Mouse (Mus musculus) gastrocnemius, postnatal 14 days (tissue): ENCODE results near the gene Xcr1. TPM values are rescaled to one million over a fixed set of nuclear protein-coding genes. Genes with fewer than 3 reads are reported as not detected.

Experiments
- DNase-seq: peaks from one replicate; pipeline ENCODE4 v3.0.0; 2021; ENCODE audit warnings: mixed read lengths
- intact Hi-C: fragments of 180-260 bp; cut with DNase I; formaldehyde crosslinking; loops from one replicate; pipeline ENCODE4 v1.15.1; 2025; ENCODE audit warnings: low total_unique reads
- total RNA-seq, 2 experiments: library from RNA; stranded (reverse); gene quantifications; 2 replicates each; pipeline ENCODE4 v1.2.3; 2021

The Xcr1 gene
- total RNA-seq, 2 experiments from 2014 or later, result not detected

GRCm38 (mm10) chr9:123818601-123819000 lies 43.2 kb downstream of the Xcr1 start:
- no peak for DNase-seq
- intact Hi-C loops, result no loop called here

GRCm38 (mm10) chr9:123815996-123816395 lies 45.8 kb downstream of the Xcr1 start:
- intact Hi-C loops, result no loop called here

GRCm38 (mm10) chr9:123815444-123815843 lies 46.4 kb downstream of the Xcr1 start:
- intact Hi-C loops, result no loop called here
- no peak for DNase-seq

More at GRCm38 (mm10) chr9:123815996-123816395, 45.8 kb downstream of the Xcr1 start:
- DNase-seq, result no peak

DNA sequence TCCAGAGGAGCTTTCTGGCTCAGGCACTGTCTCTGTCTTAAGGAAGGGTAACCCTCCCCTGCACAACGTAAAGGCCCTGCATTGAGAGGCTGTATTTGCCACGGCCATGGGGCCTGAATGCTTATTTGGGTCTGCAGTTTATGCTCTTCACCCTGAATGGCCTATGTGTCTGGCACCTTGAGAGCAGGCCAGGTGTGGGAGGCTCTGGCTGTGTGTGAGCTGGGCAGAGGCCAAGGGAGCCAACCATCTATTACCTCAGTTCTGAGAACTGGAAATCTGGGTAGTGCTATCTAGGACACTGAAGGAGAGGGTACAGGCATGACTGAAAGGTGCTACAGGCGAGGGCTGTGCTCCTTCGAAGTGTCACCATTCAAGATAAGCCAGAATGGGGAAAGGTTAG lies 47.0 kb downstream of the Xcr1 start:
- DNase-seq, result no peak
- intact Hi-C loops, result no loop called here

DNA sequence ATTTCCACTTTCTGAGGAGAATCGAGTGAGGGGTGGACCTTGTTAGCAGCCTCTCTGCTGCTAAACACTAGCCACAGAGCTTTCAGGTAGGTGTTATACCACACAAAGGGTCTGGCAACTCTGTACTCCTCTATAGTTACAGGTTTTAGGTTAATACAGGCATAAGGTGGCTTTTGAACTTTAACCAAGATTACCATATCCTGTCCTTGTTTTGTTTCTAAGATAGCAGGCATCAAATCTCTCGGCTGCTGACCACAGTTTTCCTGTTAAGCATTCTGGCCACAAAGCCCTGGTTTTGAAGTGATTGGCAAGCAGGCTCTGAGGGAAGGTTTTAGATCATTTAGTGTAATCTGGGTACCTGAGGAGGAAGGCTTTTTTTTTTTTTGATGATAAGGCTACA lies 47.5 kb downstream of the Xcr1 start:
- intact Hi-C loops, result no loop called here
- DNase-seq, result no peak

DNA sequence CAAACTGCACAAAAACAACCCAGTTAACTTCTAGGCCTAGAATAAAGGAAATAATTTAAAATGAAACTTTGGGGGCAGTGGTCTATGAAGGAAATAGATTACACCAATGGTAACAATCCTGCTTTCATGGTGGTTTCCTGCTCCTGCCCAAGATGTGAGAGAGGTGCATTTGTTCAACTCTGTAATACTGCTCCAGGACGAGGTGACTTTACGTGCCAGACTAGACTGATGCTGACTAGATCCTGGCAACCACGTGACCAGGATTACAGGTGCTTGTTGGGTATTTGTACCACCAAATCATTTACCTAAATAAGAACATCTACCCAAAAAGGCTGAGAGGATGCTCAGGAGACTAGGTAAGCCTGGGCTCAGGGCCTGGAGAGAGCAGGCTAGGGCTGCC lies 50.0 kb downstream of the Xcr1 start:
- intact Hi-C loops, result no loop called here
- DNase-seq, result no peak

DNA sequence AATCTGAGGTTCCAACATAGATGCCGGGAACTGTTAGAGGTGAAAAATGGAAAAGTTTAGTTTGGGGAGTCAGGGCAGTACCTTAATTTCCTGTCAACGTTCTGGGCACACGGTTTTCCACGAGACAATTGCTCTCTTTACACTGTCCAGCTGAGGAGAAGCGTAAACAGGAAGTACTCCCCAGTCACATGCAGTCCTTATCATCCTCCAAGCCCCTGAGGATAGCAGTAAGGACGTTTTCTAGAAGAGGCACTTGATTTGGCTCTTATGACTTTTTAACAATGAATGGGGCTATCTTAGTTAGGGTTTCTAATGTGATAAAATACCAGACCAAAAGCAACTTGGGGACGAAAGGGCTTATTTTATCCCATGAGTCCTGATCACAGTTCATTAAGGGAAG lies 53.2 kb downstream of the Xcr1 start:
- intact Hi-C loops, result no loop called here

DNA sequence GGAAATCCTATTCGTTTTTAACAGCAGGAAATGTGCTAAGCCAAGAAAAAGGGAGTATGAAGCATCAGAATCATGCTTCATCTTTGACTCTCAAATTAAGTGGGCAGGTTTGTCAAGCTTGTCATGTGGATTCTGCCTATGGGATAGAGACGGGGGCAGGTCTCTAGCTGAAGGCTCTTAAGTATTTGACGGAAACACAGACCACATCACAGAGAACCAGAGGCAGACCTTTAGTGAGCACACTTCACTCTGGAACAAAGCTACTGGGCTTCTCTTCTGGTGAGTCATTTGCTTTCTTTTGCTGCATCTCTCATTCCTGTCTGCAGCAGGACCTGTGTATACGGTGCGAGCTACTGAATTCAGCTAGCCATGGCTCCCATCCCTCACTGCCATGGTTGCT lies 55.6 kb downstream of the Xcr1 start, which contains the start of gene Cxcr6:
Gene Cxcr6, plus strand, starts transcription at position 209 of the 400 bp plus-strand sequence.
- intact Hi-C loops, result no loop called here
- no peak for DNase-seq

More for the DNA sequence above, 53.2 kb downstream of the Xcr1 start:
- no peak for DNase-seq

DNA sequence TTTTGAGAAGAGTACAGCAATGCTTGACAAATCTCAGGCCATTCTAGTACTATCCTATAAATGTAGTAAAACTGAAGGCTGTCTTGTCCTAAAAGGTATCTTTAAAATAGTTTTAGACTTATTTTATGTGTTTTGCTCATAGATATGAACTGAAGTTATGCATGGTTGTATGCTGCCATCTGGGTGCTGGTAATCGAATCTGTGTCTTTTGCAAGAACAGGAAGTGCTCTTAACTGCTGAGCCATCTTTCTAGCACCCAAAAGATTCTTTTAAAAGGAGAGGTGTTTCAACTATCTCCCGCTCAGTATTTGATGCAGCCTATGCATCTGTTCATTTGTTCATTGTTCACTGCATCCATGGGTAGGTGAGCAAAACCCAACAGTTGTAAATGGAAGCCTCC lies 56.6 kb downstream of the Xcr1 start:
- intact Hi-C loops, result no loop called here
- no peak for DNase-seq

- no peak for DNase-seq
- intact Hi-C loops, result no loop called here
These were observed 58.9 kb downstream of the Xcr1 start for GRCm38 (mm10) chr9:123802896-123803295.

DNA sequence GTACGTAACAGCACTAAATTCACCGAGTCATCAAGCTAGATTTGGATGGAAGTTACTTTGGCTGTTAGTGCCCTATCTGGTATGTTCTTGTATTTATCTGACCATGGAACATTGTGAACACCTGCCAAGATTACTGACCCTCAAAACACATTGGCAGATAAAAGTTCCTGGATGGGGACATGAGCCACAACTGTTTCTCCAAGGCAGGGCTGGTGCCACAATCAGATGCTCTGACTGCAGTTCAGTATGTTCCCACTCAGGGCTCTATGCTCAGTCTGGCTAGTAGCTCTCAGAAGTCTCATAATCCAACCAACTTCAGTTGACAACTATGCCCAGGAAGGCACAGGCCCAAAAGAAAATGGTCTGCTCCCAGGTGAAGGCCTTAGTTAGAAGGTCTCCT lies 59.4 kb downstream of the Xcr1 start:
- intact Hi-C loops, result no loop called here

More for the DNA sequence above, 59.4 kb downstream of the Xcr1 start:
- DNase-seq, result no peak

Other genes with a start within 250 kb of the Xcr1 start
- gene Slc6a20b, start 229.5 kb downstream of the Xcr1 start, total RNA-seq, result not detected
- gene Ccr9, start 183.6 kb downstream of the Xcr1 start, total RNA-seq, result under 1 TPM in 1 of 2 experiments, not detected in 1; 0.11 TPM
- gene Slc6a20a, start 183.1 kb downstream of the Xcr1 start, total RNA-seq, result not detected
- 10 to 100 TPM; 16.2 to 20.2 TPM for gene Lztfl1, start 144.3 kb downstream of the Xcr1 start, total RNA-seq
- gene Cxcr6, start 55.6 kb downstream of the Xcr1 start, total RNA-seq, result under 1 TPM in 1 of 2 experiments, not detected in 1; 0.21 TPM
- 100 to 1,000 TPM; 175 to 183 TPM for gene Fyco1, start 10.1 kb downstream of the Xcr1 start, total RNA-seq
- 1 to 10 TPM in 1 of 2 experiments, under 1 TPM in 1; 0.55 to 1.1 TPM for gene Ccr1, start 106.7 kb upstream of the Xcr1 start, total RNA-seq
- not detected for gene Ccr1l1, start 116.4 kb upstream of the Xcr1 start, total RNA-seq
- not detected for gene Ccr3, start 159.9 kb upstream of the Xcr1 start, total RNA-seq
- 1 to 10 TPM in 1 of 2 experiments, under 1 TPM in 1; 0.78 to 1.2 TPM for gene Ccr2, start 239.9 kb upstream of the Xcr1 start, total RNA-seq